Mouse (Mus musculus): ENCODE measurements around the gene Smarca4.
A peak's percentile ranks its signal among the peaks of the same experiment; 100 is the strongest.

Smarca4 gene

DNA sequence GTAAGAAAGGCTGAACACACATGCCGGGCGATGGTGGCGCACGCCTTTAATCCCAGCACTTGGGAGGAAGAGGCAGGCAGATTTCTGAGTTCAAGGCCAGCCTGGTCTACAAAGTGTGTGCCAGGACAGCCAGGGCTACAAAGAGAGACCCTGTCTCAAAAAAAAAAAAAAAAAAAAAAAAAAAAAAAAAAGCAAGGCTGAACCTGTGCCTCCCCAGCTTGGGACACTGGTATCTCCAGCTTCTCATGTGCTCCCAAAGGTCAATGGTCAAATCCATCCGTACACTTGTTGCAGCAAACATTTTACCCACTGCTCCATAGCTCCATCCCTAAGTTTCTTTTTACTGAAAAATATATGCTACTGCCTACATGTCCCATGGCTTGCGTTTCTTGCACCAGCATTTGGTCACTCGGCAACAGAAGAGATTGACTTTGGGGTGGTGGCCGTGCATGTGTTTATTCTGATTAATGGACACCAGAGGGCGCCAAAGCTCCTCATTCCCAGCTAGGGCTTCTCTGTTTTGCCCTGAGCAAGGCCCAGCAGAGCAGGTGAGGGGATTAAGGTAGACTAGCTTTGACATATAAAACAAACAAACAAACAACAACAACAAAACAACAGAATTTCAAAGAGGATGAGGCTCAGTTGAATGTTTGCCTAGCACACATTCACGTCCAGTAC lies 14.1 kb upstream of the Smarca4 start:
- DNase-seq (ENCODE audit: low spot score), result no peak

DNA sequence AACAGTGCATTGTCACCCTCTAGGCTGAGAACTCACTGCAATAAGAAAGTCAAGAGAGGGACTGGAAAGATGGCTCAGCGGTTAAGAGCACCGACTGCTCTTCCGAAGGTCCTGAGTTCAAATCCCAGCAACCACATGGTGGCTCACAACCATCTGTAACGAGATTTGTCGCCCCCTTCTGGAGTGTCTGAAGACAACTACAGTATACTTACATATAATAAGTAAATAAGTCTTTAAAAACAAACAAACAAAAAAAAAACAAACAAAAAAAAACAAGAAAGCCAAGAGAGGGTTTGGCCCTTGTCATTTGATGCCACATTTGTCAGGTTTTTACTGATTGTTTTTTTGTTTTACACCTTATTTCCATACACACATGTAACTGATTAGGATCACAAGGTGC lies 11.8 kb upstream of the Smarca4 start:
- DNase-seq (ENCODE audit: low spot score), result no peak

- DNase-seq (ENCODE audit: low spot score), result no peak
Measured at GRCm38 (mm10) chr9:21605865-21606264, 10.1 kb upstream of the Smarca4 start.

DNA sequence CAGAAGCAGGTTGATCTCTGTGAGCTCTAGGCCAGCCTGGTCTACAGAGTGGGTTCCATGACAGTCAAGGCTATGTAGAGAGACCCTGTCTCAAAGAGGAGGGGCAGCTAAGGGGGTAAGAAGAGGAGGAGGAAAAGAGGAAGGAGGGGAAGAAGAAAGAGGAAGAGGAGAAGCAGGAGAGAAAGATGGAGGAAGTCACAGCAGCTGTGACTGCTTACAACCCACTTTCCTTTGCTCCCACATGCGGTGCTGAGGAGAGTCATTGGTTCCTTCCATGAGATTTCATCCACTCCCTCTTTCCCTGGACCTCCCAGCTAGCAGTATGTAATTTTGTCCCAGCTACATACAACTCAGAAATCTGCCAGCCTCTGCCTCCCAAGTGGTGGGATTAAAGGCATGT lies 9.3 kb upstream of the Smarca4 start:
- no peak for DNase-seq (ENCODE audit: low spot score)

DNA sequence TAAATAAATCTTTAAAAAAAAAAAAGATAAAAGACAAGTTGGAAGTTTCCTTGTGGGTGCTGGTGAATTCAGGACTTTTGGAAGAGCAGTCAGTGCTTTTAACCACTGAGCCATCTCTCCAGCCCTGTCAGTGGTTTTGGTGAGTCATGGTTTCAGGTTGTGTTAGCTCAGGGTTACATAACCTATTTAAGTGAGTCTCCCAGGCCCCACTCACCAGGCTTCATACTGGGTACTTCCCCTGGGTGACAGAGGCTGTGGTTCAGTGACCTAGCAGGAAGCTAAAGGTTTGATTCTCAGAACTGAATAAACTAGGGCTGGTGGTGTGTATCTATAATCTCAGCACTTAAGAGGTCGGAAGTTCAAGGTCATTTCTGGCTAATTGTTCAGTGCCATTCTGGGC lies 6.1 kb upstream of the Smarca4 start:
- DNase-seq (ENCODE audit: low spot score), result no peak

GRCm38 (mm10) chr9:21614864-21615616 lies 929 bp upstream of the Smarca4 start:
- DNase-seq (ENCODE audit: low spot score), result no peak

DNA sequence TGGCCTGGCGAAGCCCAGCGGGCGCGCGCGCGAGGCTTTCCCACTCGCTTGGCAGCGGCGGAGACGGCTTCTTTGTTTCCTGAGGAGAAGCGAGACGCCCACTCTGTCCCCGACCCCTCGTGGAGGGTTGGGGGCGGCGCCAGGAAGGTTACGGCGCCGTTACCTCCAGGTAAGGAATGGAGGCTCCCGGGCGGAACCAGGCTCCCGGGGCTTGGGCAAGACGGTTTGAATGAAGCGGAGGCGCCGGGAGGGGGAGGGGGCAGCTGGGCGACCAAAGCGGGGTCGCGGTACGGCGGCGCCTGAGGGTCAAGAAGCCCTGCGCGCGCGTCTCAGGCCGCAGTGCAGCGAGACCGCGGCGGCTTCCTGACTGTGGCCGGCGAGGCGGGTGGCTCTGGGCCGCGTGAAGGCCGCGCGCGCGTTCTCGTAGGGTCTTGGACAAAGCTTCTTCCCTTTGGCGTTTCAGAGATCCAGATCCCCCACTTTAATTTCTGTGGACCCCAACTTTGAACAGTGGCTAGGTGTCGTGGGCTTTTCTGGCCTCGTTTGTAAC lies 338 bp downstream of the Smarca4 start:
- peak; percentile 65 for DNase-seq (ENCODE audit: low spot score)

DNA sequence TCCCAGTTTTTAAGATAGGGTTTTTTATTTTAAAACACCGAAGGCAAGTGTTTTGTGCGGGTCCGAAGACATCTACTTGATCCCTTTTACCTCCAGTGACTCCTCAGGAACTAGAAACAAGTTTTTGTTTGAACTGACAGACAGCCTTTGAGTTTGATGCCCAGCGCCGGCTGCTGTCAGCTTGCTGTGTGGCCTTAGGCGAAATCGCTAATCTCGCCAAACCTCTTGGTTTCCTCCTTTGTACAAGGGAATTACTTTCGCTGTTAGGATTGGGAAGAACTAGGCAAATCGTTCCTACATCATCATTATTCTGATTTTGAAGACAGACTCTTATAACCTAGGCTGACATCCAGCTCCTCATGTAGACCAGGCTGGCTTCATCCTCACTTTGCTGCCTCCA lies 1.1 kb downstream of the Smarca4 start:
- DNase-seq (ENCODE audit: low spot score), result no peak

DNA sequence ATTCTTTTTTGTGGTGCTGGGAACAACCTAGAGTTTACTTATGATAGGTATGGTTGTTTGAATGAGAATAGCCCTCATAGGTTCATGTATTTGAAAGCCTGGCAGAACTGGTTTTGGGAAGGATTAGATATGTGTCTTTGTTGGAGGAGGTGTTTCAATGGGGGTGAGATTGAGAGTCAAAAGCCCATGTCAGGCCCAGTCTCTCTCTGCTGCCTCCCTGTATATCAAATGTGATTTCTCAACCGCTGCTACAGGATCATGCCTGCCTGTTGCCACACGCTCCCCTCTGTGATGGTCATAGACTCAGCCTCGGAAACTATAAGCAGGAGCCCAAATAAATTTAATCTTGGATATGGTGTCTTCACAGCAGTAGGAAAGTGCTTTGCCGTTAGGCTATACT lies 4.3 kb downstream of the Smarca4 start:
- no peak for DNase-seq (ENCODE audit: low spot score)

GRCm38 (mm10) chr9:21622676-21623075 lies 6.7 kb downstream of the Smarca4 start:
- no peak for DNase-seq (ENCODE audit: low spot score)

DNA sequence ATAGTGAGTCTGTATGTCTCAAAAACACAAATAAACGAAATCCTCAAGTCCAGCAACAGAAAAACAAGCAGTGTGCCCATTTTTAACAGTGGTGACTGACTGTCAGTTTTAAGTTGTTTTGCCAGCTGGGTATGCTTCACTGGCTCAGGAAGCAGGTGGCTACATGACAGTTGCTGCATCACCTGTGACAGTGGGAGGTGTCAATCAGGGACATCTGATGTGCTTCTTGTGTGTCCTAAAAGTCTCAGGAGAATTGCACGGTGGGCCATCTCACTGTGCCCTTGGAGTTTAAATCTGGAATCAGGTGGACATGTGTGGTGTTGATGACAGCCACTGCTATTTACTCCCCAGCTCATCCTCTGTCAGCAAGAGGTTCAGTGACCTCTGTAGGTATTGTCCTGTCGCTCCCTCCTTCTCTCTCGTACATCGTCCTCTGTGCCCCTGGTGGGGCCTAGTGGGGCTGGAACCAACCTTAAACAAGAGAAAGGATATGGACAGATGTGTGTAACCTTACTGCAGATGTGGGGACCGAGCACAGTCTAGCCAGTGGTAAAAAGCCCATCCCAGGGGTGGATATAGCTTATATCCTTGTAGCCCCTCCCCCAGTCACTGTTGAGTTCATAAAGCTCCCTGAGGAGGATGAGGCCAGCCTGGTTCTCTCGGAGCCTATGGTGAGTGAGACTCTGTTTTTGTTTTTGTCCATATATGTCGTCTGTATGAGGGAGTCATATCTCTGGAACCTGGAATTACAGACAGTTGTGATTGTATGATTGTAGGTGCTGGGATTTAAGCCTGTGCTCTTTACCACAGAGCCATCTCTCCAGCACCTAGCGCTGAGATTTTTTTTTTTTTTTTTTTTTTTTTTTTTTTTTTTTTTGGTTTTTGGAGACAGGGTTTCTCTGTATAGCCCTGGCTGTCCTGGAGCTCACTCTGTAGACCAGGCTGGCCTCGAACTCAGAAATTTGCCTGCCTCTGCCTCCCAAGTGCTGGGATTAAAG lies 9.7 kb downstream of the Smarca4 start:
- DNase-seq (ENCODE audit: low spot score), result no peak

DNA sequence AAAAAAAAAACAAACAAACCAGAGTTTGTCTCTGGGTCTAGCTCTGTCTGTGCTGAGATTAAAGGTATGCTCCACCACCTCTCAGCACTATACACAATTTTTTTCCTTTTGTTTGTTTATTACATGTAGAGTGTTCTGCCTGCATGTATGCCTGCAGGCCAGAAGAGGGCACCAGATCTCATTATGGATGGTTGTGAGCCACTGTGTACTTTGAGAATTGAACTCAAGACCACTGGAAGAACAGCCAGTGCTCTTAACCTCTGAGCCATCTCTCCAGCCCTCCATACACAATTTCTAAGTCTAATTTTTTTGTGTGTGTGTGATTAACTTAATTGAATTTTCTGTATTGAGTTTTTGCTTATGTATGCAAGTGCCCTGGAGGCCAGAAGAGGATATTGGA lies 10.6 kb downstream of the Smarca4 start:
- no peak for DNase-seq (ENCODE audit: low spot score)

GRCm38 (mm10) chr9:21627145-21627795 lies 11.3 kb downstream of the Smarca4 start:
- DNase-seq (ENCODE audit: low spot score), result no peak

DNA sequence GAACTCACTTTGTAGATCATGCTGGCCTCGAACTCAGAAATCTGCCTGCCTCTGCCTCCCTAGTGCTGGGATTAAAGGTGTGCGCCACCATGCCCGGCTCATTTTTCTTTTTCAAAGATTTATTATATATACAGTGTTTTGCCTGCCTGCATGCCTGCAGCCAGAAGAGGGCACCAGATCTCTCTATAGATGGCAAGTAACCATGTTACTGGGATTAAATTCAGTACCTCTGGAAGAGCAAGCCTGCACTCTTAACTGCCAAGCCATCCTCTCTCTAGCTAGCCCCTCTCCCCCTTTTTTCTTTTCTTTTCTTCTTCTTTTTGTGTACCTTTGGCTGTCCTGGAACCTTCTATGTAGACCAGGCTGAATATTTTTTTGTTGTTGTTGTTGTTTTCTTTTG lies 14.7 kb downstream of the Smarca4 start:
- DNase-seq (ENCODE audit: low spot score), result no peak

- no peak for DNase-seq (ENCODE audit: low spot score)
Measured at GRCm38 (mm10) chr9:21633106-21633505, 17.1 kb downstream of the Smarca4 start.

GRCm38 (mm10) chr9:21635639-21636038 lies 19.7 kb downstream of the Smarca4 start:
- DNase-seq (ENCODE audit: low spot score), result no peak

DNA sequence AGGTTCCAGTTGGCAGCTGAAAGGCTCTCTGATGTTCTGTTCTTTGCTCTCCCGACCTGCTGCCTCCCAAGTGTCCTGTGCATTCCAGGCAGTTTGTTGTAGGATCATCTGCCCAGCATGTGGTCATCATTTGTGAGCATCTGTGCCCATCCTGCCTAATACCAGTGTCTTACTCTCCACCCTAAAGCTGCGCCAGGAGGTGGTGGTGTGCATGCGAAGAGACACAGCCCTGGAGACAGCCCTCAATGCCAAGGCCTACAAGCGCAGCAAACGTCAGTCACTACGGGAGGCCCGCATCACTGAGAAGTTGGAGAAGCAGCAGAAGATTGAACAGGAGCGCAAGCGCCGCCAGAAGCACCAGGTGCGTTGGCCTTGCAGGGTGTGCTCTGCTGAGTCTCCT lies 23.1 kb downstream of the Smarca4 start:
- no peak for DNase-seq (ENCODE audit: low spot score)

GRCm38 (mm10) chr9:21646366-21646765 lies 30.4 kb downstream of the Smarca4 start:
- no peak for DNase-seq (ENCODE audit: low spot score)

DNA sequence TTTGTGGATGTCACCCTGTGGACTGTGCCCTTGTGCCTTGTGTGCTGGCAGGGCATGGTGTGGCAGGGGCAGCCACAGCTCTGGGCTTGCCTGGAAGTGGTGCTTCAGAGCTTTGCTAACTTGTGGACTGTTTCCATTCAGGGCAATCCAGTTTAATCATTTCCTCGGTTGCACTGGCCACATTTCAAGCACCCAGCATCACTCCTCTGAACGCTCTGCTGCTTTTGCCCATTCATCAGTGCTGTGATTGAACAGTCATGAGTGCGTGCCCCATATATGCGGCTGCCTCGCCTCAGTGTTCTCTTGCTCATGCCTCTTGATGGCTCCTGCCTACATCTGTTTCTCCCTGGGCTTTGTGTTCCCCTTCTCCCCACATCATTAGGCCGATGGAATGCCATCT lies 31.8 kb downstream of the Smarca4 start:
- no peak for DNase-seq (ENCODE audit: low spot score)

GRCm38 (mm10) chr9:21652263-21652662 lies 36.3 kb downstream of the Smarca4 start:
- DNase-seq (ENCODE audit: low spot score), result no peak

- no peak for DNase-seq (ENCODE audit: low spot score)
Measured at GRCm38 (mm10) chr9:21653253-21653652, 37.3 kb downstream of the Smarca4 start.

- no peak for DNase-seq (ENCODE audit: low spot score)
Measured at GRCm38 (mm10) chr9:21662034-21662433, 46.1 kb downstream of the Smarca4 start.

All from urinary bladder, postnatal 10 days (tissue).